Comparison of ENCODE assay signal across 20 mouse cellular contexts in genomic region chr10:107276647-107277046, GRCm38 (mm10). TPM values are rescaled to one million over a fixed set of nuclear protein-coding genes. Genes with fewer than 3 reads are reported as not detected.
A peak's percentile ranks its signal among the peaks of the same experiment; 100 is the strongest.
DNase-seq lines count a peak whose midpoint lies in the region; ATAC-seq and TF ChIP-seq lines count a peak whose summit lies in the region.
"Had no signal": no experiment of that assay in that cellular context is flagged by ENCODE, and none has a peak within 500 bp of the region (broad histone marks: within the 10 kb centered on the region; RNA-seq: fewer than 3 reads in every experiment).

No protein-coding gene starts in this region.

- TF ChIP-seq POLR2A in cerebellum, adult 2 months (IDR thresholded peaks at IDR 0.05; ENCODE audit: borderline replicate concordance, insufficient read depth, low read length): no peak

- in situ Hi-C loops in Patski (cut with MboI; ENCODE audit: low pct_unique_long_range_greater_than_20kb): loop anchor here (10.0 kb wide), 1 partner anchor 108 kb away; no protein-coding TSS in a partner anchor

- H3K27ac ChIP-seq in cerebellum, adult 2 months (ENCODE audit: insufficient read depth, low read length): no peak overlapping the region
- H3K27ac ChIP-seq: embryonic facial prominence, embryonic 15.5 days; forebrain, embryonic 10.5 days; gastrocnemius, adult 2 months; hindbrain, embryonic 10.5 days; hindbrain, embryonic 14.5 days; intestine, embryonic 15.5 days had no signal

- H3K4me1 ChIP-seq in cerebellum, adult 2 months (ENCODE audit: control insufficient read depth, insufficient read depth, low read length): peaks cover 7% of the 10 kb centered on the region; the same call in 1 of the 2 replicates
- H3K4me1 ChIP-seq: embryonic facial prominence, embryonic 15.5 days; intestine, embryonic 15.5 days had no signal

- CTCF ChIA-PET in Patski (lab: Charles Lee): interaction anchor here (1.3 kb wide), 1 partner anchor 15 kb away, joined by 7 read pairs; no protein-coding TSS in a partner anchor

- WGBS in cerebellum, adult 2 months: 32% methylated on average over 2 of the region's 2 CpGs

- POLR2A ChIA-PET in Patski (lab: Charles Lee): interaction anchor here (1.0 kb wide), 1 partner anchor 29 kb away, joined by 7 read pairs; no protein-coding TSS in a partner anchor

- DNase-seq in cerebellum, adult 2 months: peak; percentile 39 to 52
- no peak for DNase-seq in cerebellum, adult 11-12 months
- DNase-seq in urinary bladder, postnatal 14 days (ENCODE audit: low spot score): peak; percentile 24
- no peak for DNase-seq in urinary bladder, postnatal 36 days (ENCODE audit: low spot score in 2 of 2)
- peak; percentile 50 for DNase-seq in Patski (ENCODE audit: low read depth, low spot score)
- DNase-seq in ovary, postnatal 36 days (ENCODE audit: low spot score): no peak
- no peak for DNase-seq in left cerebral cortex, adult 11 months (ENCODE audit: low spot score)
- DNase-seq: adrenal gland, postnatal 14 days; cerebellum, postnatal 14 days; embryo, embryonic 11 days; gastrocnemius, adult 2 months had no signal

- ATAC-seq in Patski: peak; percentile 70
- ATAC-seq: activated CD4-positive, CD25-positive, alpha-beta regulatory T cell, adult 4 months; forebrain, embryonic 14.5 days; intestine, embryonic 15.5 days had no signal

- no peak overlapping the region for H3K4me3 ChIP-seq in cerebellum, adult 2 months (replicated peaks; ENCODE audit: insufficient read depth, low read depth, low read length)
- H3K4me3 ChIP-seq: embryonic facial prominence, embryonic 15.5 days; erythroblast, embryonic 14.5 days; forebrain, embryonic 10.5 days; gastrocnemius, adult 2 months; heart, embryonic 12.5 days; hindbrain, embryonic 10.5 days; intestine, embryonic 15.5 days had no signal

- TF ChIP-seq CTCF in cerebellum, adult 2 months (IDR thresholded peaks at IDR 0.05; ENCODE audit: borderline replicate concordance, insufficient read depth, low read depth, low read length): no peak
- no peak for TF ChIP-seq CTCF in Patski (IDR thresholded peaks at IDR 0.05)

- no peaks in the 10 kb centered on the region for H3K27me3 ChIP-seq in cerebellum, adult 2 months (ENCODE audit: control insufficient read depth, insufficient read depth, low read length)
- peaks cover 6% of the 10 kb centered on the region for H3K27me3 ChIP-seq in Patski
- H3K27me3 ChIP-seq: intestine, embryonic 15.5 days had no signal

RNA-seq across cellular contexts. Expression of gene Lin7a, which starts 5.2 kb away (rescaled TPM):
- polyA plus RNA-seq in cerebellum, adult 2 months (2012; rRNA removed): 49.4 and 60.7 TPM in 2 replicates
- 0.54 TPM for polyA plus RNA-seq in Patski (2021)
- polyA plus RNA-seq: activated CD4-positive, CD25-positive, alpha-beta regulatory T cell, adult 4 months; erythroblast, embryonic 14.5 days had no signal

Comparison
In these comparisons a context has a peak if more than half of its experiments do, and no peak if none do; other contexts are left out.
1. DNase-seq: peak in cerebellum, adult 2 months (2 of 2), urinary bladder, postnatal 14 days (single experiment) and Patski (single experiment); none in cerebellum, adult 11-12 months (single experiment), urinary bladder, postnatal 36 days (0 of 2), ovary, postnatal 36 days (single experiment) and left cerebral cortex, adult 11 months (single experiment).
2. RNA of gene Lin7a, which starts 5.2 kb away (polyA plus RNA-seq): 49.4 to 60.7 TPM in cerebellum, adult 2 months; 0.54 TPM in Patski (single experiment); every median in the first group is over 10 times any median in the second.